Mouse (Mus musculus) hindlimb bud, embryonic 11.5 days (tissue): ENCODE data around the gene Abca8a.

Source experiments
- DNase-seq: peaks from one replicate; pipeline ENCODE4 v3.0.0-alpha.2; 2012; ENCODE audit warnings: low read depth, low spot score; ENCODE audit errors: extremely low spot score

Gene Abca8a

DNA sequence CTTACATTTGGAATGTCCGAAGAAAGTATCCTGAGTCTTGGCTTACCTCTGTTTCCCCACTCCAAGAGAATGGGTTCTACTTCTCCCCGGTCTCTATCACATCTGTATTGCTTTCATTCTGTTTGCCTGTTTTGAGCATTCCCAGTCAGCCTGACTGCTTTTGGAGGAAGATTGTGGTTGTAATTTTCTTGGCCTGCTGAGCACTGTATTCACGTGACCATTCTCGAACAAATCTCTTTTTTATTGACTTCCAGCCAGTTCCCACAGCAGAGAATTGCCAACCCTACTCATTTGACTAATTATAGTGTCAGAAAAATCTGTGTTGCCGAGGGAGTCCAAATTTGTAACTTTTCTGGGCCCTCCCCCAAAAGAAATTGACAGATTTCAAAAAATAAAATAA, at the start of gene Abca8a:
Abca8a (minus strand) TSS at position 121 of the 400 bp plus-strand sequence.
- DNase-seq = no peak

DNA sequence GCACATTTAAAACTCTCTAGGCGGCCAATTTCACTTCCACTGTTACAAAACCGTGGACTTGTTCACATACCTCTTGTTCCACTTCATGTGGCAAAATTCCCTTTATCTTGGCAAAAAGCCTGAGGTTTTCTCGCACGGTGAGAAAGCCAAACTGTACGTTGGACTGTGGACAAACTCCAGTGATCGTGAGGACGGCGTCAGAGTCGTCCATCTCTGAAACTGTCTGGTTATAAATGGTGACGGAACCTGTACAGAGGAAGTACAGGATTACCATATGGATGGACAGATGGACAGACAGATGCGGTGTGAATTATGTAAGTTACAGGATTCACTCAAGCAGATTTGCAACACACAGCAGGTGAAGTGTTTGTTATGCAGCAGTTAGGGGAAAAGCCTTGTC, 49.6 kb upstream of the Abca8a start:
- DNase-seq = no peak

DNA sequence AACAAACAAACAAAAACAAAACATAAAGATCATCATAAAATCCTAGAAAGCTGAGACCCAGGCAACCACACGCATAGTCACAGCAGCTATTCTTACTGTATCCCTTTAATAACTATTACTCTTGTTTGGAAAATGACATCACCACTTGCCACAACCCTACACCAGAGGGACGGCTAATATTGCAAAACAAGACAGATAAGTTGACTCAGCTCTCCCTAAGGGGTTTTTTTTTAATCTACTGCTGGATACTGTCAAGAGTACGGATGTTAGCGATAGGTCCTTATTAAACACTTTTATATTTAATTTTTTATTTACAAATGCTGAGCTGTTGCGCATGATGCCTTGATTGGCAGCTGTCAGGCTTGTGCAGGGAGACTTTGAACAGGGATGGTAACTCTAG, 35.0 kb upstream of the Abca8a start:
- no peak for DNase-seq

GRCm38 (mm10) chr11:110111137-110111536, 15.4 kb upstream of the Abca8a start:
- no peak for DNase-seq

- no peak for DNase-seq
Observed at GRCm38 (mm10) chr11:110101437-110101836, 5.7 kb upstream of the Abca8a start.

- no peak for DNase-seq
Observed at GRCm38 (mm10) chr11:110098901-110099300, 3.1 kb upstream of the Abca8a start.

- no peak for DNase-seq
Observed at GRCm38 (mm10) chr11:110097465-110097864, 1.7 kb upstream of the Abca8a start.

DNA sequence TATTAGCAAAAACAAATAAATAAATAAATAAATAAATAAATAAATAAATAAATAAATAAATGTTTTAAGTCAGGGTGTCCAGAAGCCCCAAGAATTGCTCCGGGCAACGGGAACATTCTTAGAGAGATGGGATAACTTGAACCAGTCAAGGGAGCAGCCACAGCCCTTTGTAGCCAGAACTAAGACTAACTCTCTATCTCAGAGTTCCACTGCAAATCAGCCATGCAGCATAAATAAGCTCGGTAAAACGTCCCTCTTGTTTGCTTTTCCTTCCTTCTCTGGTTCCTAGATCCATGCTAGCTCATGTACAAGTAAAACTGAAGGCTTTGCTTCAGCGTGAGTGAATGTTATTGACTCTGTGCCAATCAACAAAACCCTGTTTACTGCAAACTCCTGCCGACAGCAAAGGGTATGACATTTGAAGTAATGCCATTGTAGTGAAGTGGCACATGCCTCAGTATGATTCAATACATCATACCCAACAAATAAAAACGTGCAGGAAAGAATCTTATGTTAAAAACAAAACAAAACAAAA, 865 bp downstream of the Abca8a start:
- no peak for DNase-seq

DNA sequence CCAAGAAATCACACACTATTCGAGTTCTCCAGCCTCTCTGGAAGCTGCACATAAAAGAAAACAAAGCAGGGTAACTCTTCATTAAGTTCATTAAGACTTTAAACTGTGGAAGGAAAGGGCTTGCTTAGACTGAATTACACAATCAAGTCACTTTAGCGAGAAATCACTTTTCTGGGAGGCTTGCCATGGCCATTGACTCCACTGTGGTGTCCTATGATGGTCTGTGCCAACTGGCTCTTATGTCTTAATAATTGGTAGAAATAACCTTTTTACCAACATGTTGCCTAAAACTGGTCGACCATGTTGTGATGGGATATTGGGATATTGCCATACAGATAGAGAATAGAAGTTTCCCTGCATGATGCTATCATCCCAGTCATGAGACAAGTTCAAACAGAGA, 1.5 kb downstream of the Abca8a start:
- DNase-seq = no peak

DNA sequence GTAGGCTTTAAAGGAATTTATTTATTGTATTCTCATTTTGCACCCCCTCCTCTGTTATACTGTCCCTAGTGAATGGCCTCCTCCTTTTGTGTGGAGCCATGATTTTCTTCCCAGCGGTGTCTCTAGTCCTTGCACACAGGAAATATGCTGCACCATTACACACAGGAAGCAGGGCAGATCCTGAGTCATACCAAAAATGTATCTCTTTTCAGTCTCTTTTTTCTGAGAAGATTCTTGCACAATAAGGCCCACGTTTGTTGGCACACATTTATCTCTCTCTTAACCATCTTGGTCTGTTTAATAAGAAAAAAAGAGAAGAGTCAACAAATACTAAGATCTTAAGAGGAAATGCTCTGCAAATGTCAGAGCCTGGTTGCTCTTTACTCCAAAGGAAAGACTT, 4.5 kb downstream of the Abca8a start:
- no peak for DNase-seq

DNA sequence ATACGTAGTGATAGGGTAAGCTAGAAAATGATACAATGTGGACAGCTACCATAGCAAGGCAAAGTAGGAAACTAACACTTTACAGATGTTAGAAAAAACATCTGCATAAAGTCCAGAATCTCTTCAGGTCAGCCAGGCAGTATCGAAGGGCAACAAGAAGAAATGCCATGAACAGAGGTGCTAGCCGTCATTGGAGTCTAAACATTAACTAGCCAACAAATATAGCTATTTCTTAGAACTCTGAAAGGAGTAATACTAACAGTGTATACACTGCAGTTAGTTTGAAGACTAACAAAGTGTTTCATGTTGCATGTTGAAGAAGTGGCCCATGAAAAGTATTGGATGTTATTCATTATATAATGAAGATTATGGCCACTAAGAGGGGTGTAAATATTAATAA, 23.6 kb downstream of the Abca8a start:
- DNase-seq = no peak

DNA sequence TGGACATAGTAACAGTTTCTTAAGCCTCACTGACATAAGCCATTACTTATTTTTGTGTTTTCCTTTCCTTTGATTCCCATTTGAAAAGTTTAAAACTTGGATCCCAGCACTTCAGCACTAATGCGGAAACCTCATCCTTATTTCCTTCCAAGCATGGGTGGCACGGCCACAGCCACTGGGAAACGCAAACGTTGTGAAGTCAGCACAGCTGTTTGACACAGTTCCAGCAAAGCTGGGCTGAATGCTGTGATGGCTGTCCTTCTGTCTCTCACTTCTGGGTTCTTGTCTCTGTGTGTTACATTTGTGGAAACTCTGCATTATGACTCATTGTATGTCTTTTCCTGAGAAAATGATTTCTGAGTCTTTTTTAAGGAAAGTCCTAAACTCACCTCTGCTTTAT, 34.7 kb downstream of the Abca8a start:
- DNase-seq = no peak

- DNase-seq = no peak
Observed at GRCm38 (mm10) chr11:110060127-110060526, 35.7 kb downstream of the Abca8a start.

DNA sequence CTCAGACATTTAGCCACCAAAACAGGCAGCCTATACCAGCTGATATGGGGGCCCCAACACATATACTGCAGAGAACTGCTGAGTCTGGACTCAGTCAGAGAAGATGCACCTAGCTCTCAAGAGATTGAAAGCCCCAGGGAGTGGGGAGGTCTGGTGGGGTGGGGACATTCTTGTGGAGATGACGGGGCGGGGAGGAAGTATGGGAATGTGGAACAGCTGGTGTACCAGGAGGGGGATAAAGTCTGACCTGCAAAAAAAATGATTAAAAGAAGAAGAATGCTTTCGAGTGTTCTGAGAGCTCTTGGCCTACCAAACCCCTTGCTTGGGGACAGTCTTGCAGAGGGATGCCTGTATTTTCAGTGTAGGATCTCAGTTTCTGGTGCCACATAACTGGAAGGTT, 42.1 kb downstream of the Abca8a start:
- DNase-seq = no peak

- no peak for DNase-seq
Observed at GRCm38 (mm10) chr11:110037795-110038194, 58.0 kb downstream of the Abca8a start.

GRCm38 (mm10) chr11:110028913-110029695, 66.7 kb downstream of the Abca8a start:
- no peak for DNase-seq

DNA sequence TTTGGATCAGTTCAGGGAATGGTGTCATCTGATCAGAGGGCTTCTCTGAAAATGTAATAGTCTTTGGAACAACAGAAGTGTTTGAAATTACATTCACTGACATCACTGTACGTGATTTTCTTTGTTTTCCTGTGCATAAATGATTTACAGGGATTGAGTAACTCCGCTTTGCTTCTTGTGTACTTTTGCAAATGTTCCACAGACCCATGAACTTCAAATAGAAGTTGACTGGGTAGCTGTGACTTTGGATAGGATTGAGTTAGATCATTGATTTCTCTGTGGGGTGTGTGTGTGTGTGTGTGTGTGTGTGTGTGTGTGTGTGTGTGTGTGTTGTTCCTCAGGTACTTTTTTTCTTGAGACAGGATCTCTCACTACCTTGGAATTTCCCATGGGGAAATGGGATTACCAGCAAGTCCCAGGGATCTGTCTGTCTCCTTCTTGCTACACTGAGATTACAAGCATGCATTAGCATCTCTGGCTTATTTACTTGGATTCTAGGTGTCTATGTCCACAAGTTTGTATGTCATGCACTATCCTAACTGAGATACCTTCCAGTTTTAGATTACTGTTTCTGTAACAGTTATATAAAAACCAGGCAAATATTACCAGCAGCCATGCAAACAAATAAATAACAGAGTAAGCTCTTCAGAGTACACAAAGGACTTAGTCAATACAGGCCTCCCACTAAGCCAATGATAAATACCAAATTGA, 84.8 kb downstream of the Abca8a start:
- DNase-seq = no peak

DNA sequence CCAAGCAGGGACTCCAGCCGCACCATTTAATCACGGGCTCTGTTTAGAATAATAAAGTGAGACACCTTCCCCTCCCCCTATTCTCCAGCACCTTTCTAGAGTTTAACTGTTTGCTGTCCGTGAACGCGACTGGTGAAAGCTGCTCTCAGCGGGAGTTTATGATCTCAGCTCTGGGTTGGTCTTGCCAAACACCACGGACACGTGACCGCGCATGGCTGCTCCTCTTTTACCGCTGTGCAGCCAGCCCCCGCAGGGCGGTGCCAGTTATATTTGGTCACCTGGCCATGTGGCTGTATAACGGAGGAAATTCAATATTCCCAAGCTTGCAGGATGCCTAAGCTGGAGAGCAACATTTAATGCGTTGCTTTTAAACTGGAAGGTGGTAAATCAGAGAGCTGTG, 100.2 kb downstream of the Abca8a start, which contains the start of gene Abca8b:
Abca8b (minus strand) TSS at position 222 of the 400 bp plus-strand sequence.
- DNase-seq = peak; percentile 81

DNA sequence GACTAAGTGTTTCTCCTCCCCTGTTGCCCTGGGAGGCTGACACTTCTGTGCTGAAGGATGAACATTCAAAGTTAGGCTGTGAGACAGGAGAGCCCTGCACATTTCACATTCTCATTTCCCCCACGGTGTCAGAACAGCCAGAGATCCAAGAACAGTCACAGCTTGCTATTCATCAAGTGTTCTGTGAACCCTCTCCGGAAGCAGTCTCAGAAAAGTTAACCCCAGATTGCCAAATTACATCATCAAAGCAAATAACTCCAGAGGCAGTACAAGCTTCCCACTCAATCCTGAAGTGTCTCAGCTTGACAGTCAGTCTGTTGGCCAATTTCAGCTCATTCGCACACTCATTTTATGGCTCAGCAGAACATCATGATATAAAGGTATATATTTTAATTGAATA, 100.8 kb downstream of the Abca8a start:
- peak; percentile 39 for DNase-seq

DNA sequence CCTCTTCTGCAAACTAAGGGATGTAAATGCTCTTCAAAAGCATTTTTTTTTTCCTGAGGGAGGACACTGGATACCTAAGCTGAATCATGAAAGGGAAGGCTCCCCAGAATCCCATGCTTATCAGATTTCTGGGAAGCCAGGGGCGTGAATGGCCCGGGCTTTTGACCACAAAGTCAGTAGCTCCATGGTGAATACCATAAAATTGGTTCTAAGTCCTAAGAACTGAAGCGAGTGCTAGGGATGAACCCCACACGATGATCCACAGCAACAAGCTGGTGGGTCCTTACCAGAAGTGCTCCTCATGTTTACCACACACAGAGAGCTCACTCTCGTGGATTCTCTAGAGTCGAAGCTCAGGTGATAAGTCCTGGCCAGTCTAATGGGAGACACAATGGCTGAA, 101.8 kb downstream of the Abca8a start:
- DNase-seq = no peak

GRCm38 (mm10) chr11:109991270-109991669, 104.5 kb downstream of the Abca8a start:
- no peak for DNase-seq

DNA sequence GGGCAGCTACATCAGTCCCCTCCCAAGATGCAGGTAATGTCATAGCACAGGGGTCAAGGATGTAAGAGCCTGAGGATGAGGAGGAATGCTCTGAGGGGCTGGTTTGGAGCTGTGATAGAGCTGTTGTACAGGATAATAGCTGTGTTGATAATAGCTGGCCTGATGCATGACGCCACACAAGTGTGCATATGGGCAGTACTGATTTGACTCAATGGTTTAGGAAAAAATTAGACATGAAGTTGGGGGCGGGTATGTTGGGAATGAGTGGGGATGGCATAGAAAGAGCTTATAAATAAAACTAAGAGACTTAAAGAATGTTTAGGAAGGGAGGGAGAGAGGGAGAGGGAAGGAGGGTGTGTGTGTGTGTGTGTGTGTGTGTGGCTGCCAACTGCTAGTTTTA, 105.5 kb downstream of the Abca8a start:
- DNase-seq = no peak
